Mouse (Mus musculus) heart, embryonic 12.5 days (tissue): ENCODE data around the gene Erbb2. TPM values are rescaled to one million over a fixed set of nuclear protein-coding genes. Genes with fewer than 3 reads are reported as not detected.

Source experiments
- ATAC-seq: fragments of 200-750 bp; cut with Nextera tagmentation; 2 replicates; pipeline ENCODE4 v1.8.0; 2017; ENCODE audit warnings: moderate TSS enrichment, moderate library complexity; ENCODE audit not compliant: insufficient number of reproducible peaks, low FRiP score
- H3K27ac ChIP-seq: fragments of 300-500 bp; sonication (generic); 2 replicates; pipeline ENCODE4 v1.5.1; 2016; ENCODE audit warnings: mild to moderate bottlenecking, moderate library complexity; ENCODE audit not compliant: poor library complexity, severe bottlenecking
- H3K27me3 ChIP-seq: fragments of 300-500 bp; sonication (generic); replicated peaks from 2 replicates; pipeline ENCODE4 v1.6.1; 2016; ENCODE audit warnings: mild to moderate bottlenecking, moderate library complexity
- H3K36me3 ChIP-seq: fragments of 300-500 bp; sonication (generic); 2 replicates; pipeline ENCODE4 v1.6.1; 2016; ENCODE audit warnings: mild to moderate bottlenecking, moderate library complexity
- H3K4me1 ChIP-seq: fragments of 300-500 bp; sonication (generic); replicated peaks from 2 replicates; pipeline ENCODE4 v1.6.1; 2016; ENCODE audit warnings: mild to moderate bottlenecking
- H3K4me2 ChIP-seq: fragments of 300-500 bp; sonication (generic); 2 replicates; pipeline ENCODE4 v1.6.1; 2016; ENCODE audit warnings: mild to moderate bottlenecking, moderate library complexity
- H3K4me3 ChIP-seq: fragments of 300-500 bp; sonication (generic); 2 replicates; pipeline ENCODE4 v1.5.1; 2016; ENCODE audit warnings: mild to moderate bottlenecking
- H3K9ac ChIP-seq: fragments of 300-500 bp; sonication (generic); 2 replicates; pipeline ENCODE4 v1.6.1; 2016; ENCODE audit warnings: mild to moderate bottlenecking, moderate library complexity
- H3K9me3 ChIP-seq: fragments of 300-500 bp; sonication (generic); replicated peaks from 2 replicates; pipeline ENCODE4 v1.6.1; 2016; ENCODE audit warnings: mild to moderate bottlenecking, moderate library complexity
- WGBS: fragments of 180-500 bp; shearing (Covaris S2); methylation state at CpG from one replicate; pipeline ENCODE4 v1.1.7; 2016; 5-methylcytosine and 5-hydroxymethylcytosine counted together
- polyA plus RNA-seq: library from polyadenylated mRNA; unstranded; fragments of >200 nt; fragmentation: Nextera tagmentation; extraction: Ambion mirVana; gene quantifications from 2 replicates; pipeline ENCODE4 v1.2.1, GENCODE M21; 2016

Erbb2 gene
- polyA plus RNA-seq, 1 experiment from 2014 or later, result 67.1 TPM

GRCm38 (mm10) chr11:98458121-98458990 lies 46.1 kb downstream of the Erbb2 start:
- Histone ChIP-seq H3K4me3 (peak overlapping the region; percentile 68), H3K36me3 (no peaks in the 10 kb centered on the region), H3K27ac (no peak overlapping the region), H3K4me2 (peak overlapping the region; percentile 98), H3K9me3 (no peaks in the 10 kb centered on the region), H3K27me3 (peaks cover 43% of the 10 kb centered on the region), H3K9ac (peak overlapping the region; percentile 72), H3K4me1 (peaks cover 4% of the 10 kb centered on the region; the same call in 1 of the 2 replicates)
- 0 out of 2 replicates have a peak, but pooled peaks have one; percentile 15 for ATAC-seq
- 3% methylated on average over 30 of the region's 30 CpGs for WGBS

DNA sequence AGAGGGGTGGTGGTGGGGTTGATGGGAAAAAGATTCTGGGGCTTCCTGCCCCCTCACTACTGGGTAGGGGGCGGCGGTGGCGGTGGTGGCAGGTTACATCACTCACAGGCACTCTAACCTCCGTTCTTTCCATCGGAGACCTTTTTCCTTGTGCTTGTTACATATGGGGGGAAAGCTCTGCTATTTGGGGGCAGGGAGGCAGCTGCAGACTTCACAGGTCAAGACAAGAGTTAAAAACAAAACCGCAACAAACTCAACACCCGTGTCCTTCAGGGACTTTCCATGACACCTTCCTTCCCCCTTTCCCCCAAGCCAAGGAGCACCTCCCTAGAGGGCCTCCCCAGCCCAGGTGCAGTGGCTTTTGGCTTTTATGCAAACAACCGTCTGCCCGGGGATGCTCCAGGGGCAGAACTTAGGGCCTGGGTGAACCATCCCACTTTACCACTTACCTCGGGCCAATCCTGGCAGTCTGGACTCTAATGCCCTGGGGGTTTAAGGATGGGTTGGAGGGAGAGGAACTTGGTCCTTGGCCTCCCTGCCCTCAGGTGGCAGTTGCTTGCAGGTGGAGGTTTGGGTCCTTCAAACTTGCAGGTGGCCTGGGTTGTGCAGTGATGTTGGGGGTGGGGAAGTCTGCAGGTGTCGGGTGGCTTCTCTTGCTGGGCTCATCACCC lies 46.9 kb downstream of the Erbb2 start:
- Histone ChIP-seq H3K4me1 (peaks cover 4% of the 10 kb centered on the region; the same call in 1 of the 2 replicates), H3K4me2 (no peak overlapping the region), H3K4me3 (no peak overlapping the region), H3K27ac (no peak overlapping the region), H3K36me3 (no peaks in the 10 kb centered on the region), H3K9ac (no peak overlapping the region), H3K27me3 (peaks cover 46% of the 10 kb centered on the region), H3K9me3 (no peaks in the 10 kb centered on the region)
- ATAC-seq, result no peak
- 17% methylated on average over 11 of the region's 11 CpGs for WGBS

DNA sequence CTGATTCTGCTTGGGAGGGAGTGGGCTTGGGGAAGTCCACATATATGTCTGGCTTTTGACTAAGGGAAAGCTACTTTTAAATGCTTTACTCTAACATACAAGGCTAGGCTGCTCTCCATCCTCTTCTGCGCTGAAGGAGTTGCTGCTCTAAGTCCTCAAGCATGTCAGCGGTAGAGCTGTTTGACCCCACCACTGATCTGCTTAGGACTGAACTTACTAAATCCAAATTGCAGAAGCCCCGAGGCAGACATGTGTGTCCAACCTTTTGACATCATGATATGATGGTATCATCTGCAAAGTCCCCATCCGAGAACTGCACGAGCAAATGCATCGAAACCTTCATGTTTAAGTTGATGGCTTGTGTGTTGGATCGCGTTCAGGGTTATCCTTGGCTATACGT lies 47.6 kb downstream of the Erbb2 start:
- peaks cover 53% of the 10 kb centered on the region for H3K27me3 ChIP-seq
- H3K9ac ChIP-seq, result no peak overlapping the region
- H3K4me1 ChIP-seq, result peaks cover 4% of the 10 kb centered on the region; the same call in 1 of the 2 replicates
- H3K27ac ChIP-seq, result no peak overlapping the region
- no peak for ATAC-seq
- H3K36me3 ChIP-seq, result no peaks in the 10 kb centered on the region
- 77% methylated on average over 9 of the region's 9 CpGs for WGBS
- H3K4me2 ChIP-seq, result no peak overlapping the region
- no peak overlapping the region for H3K4me3 ChIP-seq
- H3K9me3 ChIP-seq, result no peaks in the 10 kb centered on the region

- Histone ChIP-seq H3K27ac (no peak overlapping the region), H3K9me3 (no peaks in the 10 kb centered on the region), H3K27me3 (peaks cover 60% of the 10 kb centered on the region), H3K4me1 (peaks cover 4% of the 10 kb centered on the region; the same call in 1 of the 2 replicates), H3K36me3 (no peaks in the 10 kb centered on the region), H3K9ac (no peak overlapping the region), H3K4me2 (no peak overlapping the region), H3K4me3 (no peak overlapping the region)
- 55% methylated on average over 6 of the region's 6 CpGs for WGBS
- no peak for ATAC-seq
Observed at GRCm38 (mm10) chr11:98461109-98461720, 48.9 kb downstream of the Erbb2 start.

DNA sequence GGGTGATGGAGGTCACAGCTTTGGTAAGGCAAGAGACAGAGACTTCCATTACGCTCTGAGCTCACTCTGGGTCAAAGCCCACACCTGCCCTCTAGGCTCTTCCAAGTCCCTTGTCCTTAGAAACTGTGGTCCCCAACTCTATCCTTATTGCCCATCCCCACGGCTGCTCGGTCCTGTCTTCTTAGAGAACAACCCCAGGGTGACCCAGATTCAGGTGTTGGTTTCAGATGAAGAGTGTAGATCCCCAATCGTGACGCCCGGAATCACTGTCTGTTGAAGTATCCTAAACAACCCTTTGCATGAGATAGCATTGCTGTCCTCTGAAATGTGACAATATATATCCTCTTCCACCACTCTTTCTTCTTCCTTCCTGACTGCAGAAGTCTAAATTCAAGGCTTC lies 50.0 kb downstream of the Erbb2 start:
- H3K4me3 ChIP-seq, result no peak overlapping the region
- H3K27me3 ChIP-seq, result peaks cover 65% of the 10 kb centered on the region
- no peak overlapping the region for H3K9ac ChIP-seq
- H3K36me3 ChIP-seq, result no peaks in the 10 kb centered on the region
- no peak overlapping the region for H3K4me2 ChIP-seq
- no peak overlapping the region for H3K27ac ChIP-seq
- ATAC-seq, result no peak
- no peaks in the 10 kb centered on the region; the same call in 1 of the 2 replicates for H3K4me1 ChIP-seq
- 83% methylated on average over 6 of the region's 6 CpGs for WGBS
- H3K9me3 ChIP-seq, result no peaks in the 10 kb centered on the region

DNA sequence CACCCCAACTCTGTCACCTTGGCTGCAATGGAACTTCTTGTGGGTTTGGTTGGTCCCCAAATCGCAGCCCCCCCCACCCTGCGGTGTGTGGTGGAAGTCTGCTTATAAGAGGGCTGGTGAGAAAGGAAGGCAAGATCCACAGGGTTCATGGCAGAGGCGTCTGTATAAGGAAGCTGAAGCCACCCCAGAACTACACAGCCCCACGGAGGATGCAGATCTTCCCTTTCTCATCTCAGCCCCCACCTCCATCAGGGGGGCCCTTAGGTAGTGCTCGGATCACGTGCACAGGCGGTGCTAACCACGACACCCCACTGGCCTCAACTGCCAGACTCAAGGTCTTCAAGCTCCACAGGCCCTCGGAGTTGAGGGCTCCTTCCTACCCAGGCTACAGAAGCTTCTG lies 51.6 kb downstream of the Erbb2 start:
- no peaks in the 10 kb centered on the region for H3K9me3 ChIP-seq
- WGBS, result 75% methylated on average over 9 of the region's 9 CpGs
- no peaks in the 10 kb centered on the region for H3K36me3 ChIP-seq
- H3K9ac ChIP-seq, result no peak overlapping the region
- no peak for ATAC-seq
- peaks cover 54% of the 10 kb centered on the region for H3K27me3 ChIP-seq
- H3K4me1 ChIP-seq, result no peaks in the 10 kb centered on the region
- no peak overlapping the region for H3K4me3 ChIP-seq
- H3K4me2 ChIP-seq, result no peak overlapping the region
- H3K27ac ChIP-seq, result no peak overlapping the region

- 65% methylated on average over 6 of the region's 6 CpGs for WGBS
- no peak overlapping the region for H3K4me2 ChIP-seq
- no peaks in the 10 kb centered on the region for H3K4me1 ChIP-seq
- peaks cover 48% of the 10 kb centered on the region for H3K27me3 ChIP-seq
- no peak overlapping the region for H3K9ac ChIP-seq
- H3K36me3 ChIP-seq, result no peaks in the 10 kb centered on the region
- no peaks in the 10 kb centered on the region for H3K9me3 ChIP-seq
- ATAC-seq, result no peak
- no peak overlapping the region for H3K27ac ChIP-seq
- H3K4me3 ChIP-seq, result no peak overlapping the region
Observed at GRCm38 (mm10) chr11:98464516-98464915, 52.2 kb downstream of the Erbb2 start.

DNA sequence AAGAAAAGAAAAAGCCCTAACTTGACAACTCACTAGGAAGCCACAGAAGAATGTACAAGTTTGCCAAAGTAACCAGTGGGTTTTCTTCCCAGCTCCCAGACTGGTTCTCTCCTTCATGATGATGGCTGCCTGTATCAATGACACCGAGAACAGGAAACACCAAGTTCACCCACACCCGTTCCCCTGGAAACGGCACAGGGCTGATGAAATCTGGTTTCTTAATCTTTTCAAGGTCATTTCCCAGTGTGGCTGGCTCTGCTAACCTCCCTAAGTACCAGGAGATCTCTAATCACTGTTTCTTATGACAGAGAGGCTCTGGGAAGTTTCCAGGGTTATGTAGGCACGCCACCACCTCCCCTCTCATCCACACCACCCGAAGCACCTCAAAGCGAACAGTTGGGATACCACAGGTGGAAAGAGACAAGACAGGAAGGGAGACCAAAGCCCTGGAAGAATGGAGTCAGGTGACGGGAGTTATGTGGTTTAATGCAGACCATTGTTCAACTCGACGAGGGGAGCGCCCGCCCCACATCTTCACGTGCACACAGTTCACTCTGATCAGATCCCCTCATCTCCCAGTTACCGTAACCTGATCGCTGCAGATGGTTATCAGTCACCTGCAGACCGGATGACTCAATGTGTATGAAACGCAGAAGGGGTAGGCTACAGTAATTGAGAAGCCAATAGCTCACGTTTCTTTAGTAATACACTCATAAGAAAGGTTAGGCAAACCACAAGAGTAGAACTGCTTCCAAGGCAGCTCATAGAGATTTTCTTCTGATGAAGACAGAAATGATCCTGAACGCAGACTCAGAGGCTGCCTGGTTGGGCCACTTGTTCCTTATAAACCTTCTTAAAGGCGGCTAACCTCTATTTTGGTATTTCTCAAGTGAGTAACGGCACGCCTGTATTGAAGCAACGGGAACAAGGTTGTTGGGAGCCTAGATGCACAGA lies 57.8 kb downstream of the Erbb2 start:
- no peak overlapping the region for H3K9ac ChIP-seq
- ATAC-seq, result no peak
- 0 out of 2 replicates have a peak, but pooled peaks cover 4% of the 10 kb centered on the region for H3K4me1 ChIP-seq
- H3K9me3 ChIP-seq, result no peaks in the 10 kb centered on the region
- peaks cover 25% of the 10 kb centered on the region for H3K27me3 ChIP-seq
- H3K27ac ChIP-seq, result no peak overlapping the region
- H3K4me2 ChIP-seq, result no peak overlapping the region
- H3K36me3 ChIP-seq, result no peaks in the 10 kb centered on the region
- no peak overlapping the region for H3K4me3 ChIP-seq
- WGBS, result 69% methylated on average over 22 of the region's 22 CpGs

DNA sequence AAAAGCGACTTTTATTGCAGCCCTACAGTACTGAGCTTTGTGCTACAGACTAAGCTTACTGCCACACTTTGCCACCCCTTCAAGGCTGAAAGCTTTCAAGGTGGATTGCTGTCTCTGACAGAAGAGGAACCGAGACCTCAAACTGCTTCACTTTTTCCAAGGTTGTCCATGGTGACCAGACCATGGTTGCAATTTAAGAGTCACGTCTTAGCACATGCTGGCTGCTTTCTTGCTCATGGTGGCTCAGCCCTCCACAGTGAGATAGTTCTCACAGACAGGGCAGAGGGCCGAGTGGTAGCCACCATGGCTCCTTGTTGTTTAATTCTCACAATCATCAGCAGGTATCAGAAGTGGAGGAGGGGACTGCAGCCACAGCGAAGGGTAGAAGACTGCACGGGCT lies 58.5 kb downstream of the Erbb2 start:
- no peak overlapping the region for H3K4me2 ChIP-seq
- peaks cover 22% of the 10 kb centered on the region for H3K27me3 ChIP-seq
- H3K27ac ChIP-seq, result no peak overlapping the region
- 0 out of 2 replicates have a peak, but pooled peaks cover 4% of the 10 kb centered on the region for H3K4me1 ChIP-seq
- no peak overlapping the region for H3K4me3 ChIP-seq
- H3K36me3 ChIP-seq, result no peaks in the 10 kb centered on the region
- WGBS, result 62% methylated on average over 6 of the region's 6 CpGs
- H3K9me3 ChIP-seq, result no peaks in the 10 kb centered on the region
- no peak for ATAC-seq
- H3K9ac ChIP-seq, result no peak overlapping the region

GRCm38 (mm10) chr11:98472696-98473095 lies 60.4 kb downstream of the Erbb2 start:
- no peak overlapping the region for H3K9ac ChIP-seq
- H3K36me3 ChIP-seq, result no peaks in the 10 kb centered on the region
- WGBS, result 67% methylated on average over 4 of the region's 4 CpGs
- H3K4me2 ChIP-seq, result no peak overlapping the region
- H3K4me3 ChIP-seq, result no peak overlapping the region
- no peak overlapping the region for H3K27ac ChIP-seq
- peaks cover 7% of the 10 kb centered on the region; the same call in 1 of the 2 replicates for H3K4me1 ChIP-seq
- H3K9me3 ChIP-seq, result no peaks in the 10 kb centered on the region
- peaks cover 14% of the 10 kb centered on the region for H3K27me3 ChIP-seq
- no peak for ATAC-seq
